Mouse (Mus musculus) stomach, postnatal 0 days (tissue): ENCODE results near the gene Ext2.

Experiments used
- CTCF ChIP-seq: IDR thresholded peaks from 2 replicates; pipeline ENCODE4 v1.5.1; 2016; ENCODE audit warnings: antibody characterized with exemption, low read depth, mild to moderate bottlenecking, moderate library complexity
- EP300 ChIP-seq: optimal IDR thresholded peaks from 2 replicates; pipeline ENCODE3; 2016; ENCODE audit warnings: antibody characterized with exemption

DNA sequence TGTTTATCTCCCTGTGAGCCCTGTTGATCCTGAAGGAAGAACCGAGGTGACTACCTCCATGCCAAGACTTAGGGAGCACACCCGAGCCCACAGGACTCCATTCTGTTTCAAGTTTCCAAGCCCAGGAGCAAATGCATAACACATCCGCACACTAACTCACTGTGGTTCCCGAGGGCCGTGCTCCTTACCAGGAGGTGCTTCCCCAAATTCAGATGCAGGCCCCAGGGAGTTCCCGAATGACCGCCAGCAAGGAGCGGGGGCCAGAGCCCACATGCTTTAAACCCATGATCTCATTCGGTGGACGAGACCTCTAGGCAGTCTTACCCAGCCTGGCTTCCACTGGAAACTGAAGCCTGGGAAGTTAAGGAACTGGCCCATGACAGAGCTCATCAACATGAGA is 41.8 kb downstream of the Ext2 start:
- TF ChIP-seq CTCF (no peak), EP300 (no peak)
